Mouse (Mus musculus) stomach, postnatal 0 days (tissue): ENCODE data around the gene Tyms.

Source experiments
- CTCF ChIP-seq: IDR thresholded peaks from 2 replicates; pipeline ENCODE4 v1.5.1; 2016; ENCODE audit warnings: antibody characterized with exemption, low read depth, mild to moderate bottlenecking, moderate library complexity
- EP300 ChIP-seq: optimal IDR thresholded peaks from 2 replicates; pipeline ENCODE3; 2016; ENCODE audit warnings: antibody characterized with exemption

DNA sequence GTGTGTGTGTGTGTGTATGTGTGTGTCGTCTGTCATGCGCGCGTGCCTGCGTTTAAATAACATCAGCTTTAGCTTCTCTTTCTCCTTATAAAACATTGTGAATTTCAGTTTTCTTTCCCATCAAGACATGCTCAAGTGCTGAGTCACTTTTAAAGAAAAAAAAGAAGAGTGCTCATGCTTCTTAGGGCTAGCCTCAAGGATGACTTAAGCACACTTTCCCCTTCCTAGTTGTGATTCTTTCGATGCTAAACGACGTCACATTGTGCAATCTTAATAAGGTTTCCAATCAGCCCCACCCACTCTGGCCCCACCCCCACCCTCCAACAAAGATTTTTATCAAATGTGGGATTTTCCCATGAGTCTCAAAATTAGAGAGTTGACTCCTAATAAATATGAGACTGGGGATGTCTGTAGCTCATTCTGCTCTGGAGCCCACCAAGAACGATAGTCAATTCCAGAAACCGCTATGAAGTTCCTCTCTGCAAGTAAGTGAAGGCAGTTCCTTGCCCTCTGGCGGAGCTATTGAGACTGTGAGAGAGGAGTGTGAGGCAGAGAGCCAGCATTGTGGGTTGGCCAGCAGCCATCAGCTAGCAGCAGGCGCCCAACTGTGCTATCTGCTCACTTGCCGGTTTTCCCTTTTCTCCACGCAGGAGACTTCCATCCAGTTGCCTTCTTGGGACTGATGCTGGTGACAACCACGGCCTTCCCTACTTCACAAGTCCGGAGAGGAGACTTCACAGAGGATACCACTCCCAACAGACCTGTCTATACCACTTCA is 60.5 kb downstream of the Tyms start, which contains the start of gene Il6:
- peak; percentile 74 for TF ChIP-seq CTCF
- TF ChIP-seq EP300: no peak
